Mouse (Mus musculus) lung, postnatal 25 days (tissue): Measurements from ENCODE around the gene Gm49776.
A peak's percentile ranks its signal among the peaks of the same experiment; 100 is the strongest.
"Not testable (repeated sequence)": the region's sequence is repeated elsewhere in the genome, so short reads cannot be mapped to it uniquely, and the experiment has no call there.

Experiments
- DNase-seq: peaks from one replicate; pipeline ENCODE4 v3.0.0; 2022; ENCODE audit warnings: low spot score

The Gm49776 gene

GRCm38 (mm10) chr16:18258221-18258620 is at the start of gene Gm49776:
TSS of gene Gm49776 (minus strand) at chr16:18258321.
- DNase-seq, result no peak

GRCm38 (mm10) chr16:18289614-18290013 is 31.5 kb upstream of the Gm49776 start:
- DNase-seq, result not testable (repeated sequence)

- peak; percentile 98 for DNase-seq
These were observed 31.0 kb upstream of the Gm49776 start, which contains the start of gene Dgcr8 for GRCm38 (mm10) chr16:18289067-18289588. TSS of gene Dgcr8 (minus strand) at chr16:18289246.

- peak; percentile 80 for DNase-seq
These were observed 30.5 kb upstream of the Gm49776 start for GRCm38 (mm10) chr16:18288581-18289061.

GRCm38 (mm10) chr16:18288166-18288565 is 30.0 kb upstream of the Gm49776 start:
- DNase-seq, result no peak

GRCm38 (mm10) chr16:18275166-18275565 is 17.0 kb upstream of the Gm49776 start:
- DNase-seq, result no peak

- DNase-seq, result no peak
These were observed 10.1 kb upstream of the Gm49776 start for GRCm38 (mm10) chr16:18268182-18268581.

- no peak for DNase-seq
These were observed 6.9 kb upstream of the Gm49776 start for GRCm38 (mm10) chr16:18265024-18265423.

- no peak for DNase-seq
These were observed 4.3 kb downstream of the Gm49776 start for GRCm38 (mm10) chr16:18253866-18254265.

- no peak for DNase-seq
These were observed 5.4 kb downstream of the Gm49776 start for GRCm38 (mm10) chr16:18252736-18253135.

GRCm38 (mm10) chr16:18250828-18251790 is 7.0 kb downstream of the Gm49776 start:
- DNase-seq, result no peak

- no peak for DNase-seq
These were observed 7.9 kb downstream of the Gm49776 start for GRCm38 (mm10) chr16:18250231-18250630.

- peak; percentile 20 for DNase-seq
These were observed 8.7 kb downstream of the Gm49776 start for GRCm38 (mm10) chr16:18249364-18249967.

GRCm38 (mm10) chr16:18248433-18249363 is 9.4 kb downstream of the Gm49776 start, which contains the start of the genes Trmt2a and Ranbp1:
TSS of gene Trmt2a (plus strand) at chr16:18248679.
TSS of gene Ranbp1 (minus strand) at chr16:18248732.
- DNase-seq, result peak; percentile 99

- DNase-seq, result no peak
These were observed 10.4 kb downstream of the Gm49776 start for GRCm38 (mm10) chr16:18247521-18248399.

GRCm38 (mm10) chr16:18241581-18241980 is 16.5 kb downstream of the Gm49776 start:
- no peak for DNase-seq

- no peak for DNase-seq
These were observed 21.2 kb downstream of the Gm49776 start for GRCm38 (mm10) chr16:18236676-18237501.

GRCm38 (mm10) chr16:18235389-18236065 is 22.6 kb downstream of the Gm49776 start:
- peak; percentile 44 for DNase-seq
